Mouse (Mus musculus) myocyte (in vitro differentiated cells): Measurements from ENCODE around the gene Bcl6b. TPM values are rescaled to one million over a fixed set of nuclear protein-coding genes. Genes with fewer than 3 reads are reported as not detected.

Experiments
- H3K27me3 ChIP-seq: one replicate; pipeline ENCODE4 v1.6.1; 2011; ENCODE audit not compliant: control insufficient read depth, insufficient read depth, insufficient read length
- H3K36me3 ChIP-seq: one replicate; pipeline ENCODE4 v1.6.1; 2011; ENCODE audit not compliant: control insufficient read depth, insufficient read depth
- H3K4me2 ChIP-seq: one replicate; pipeline ENCODE4 v1.6.1; 2011; ENCODE audit warnings: low read depth, control low read depth
- H3K4me3 ChIP-seq: one replicate; pipeline ENCODE4 v1.5.1; 2011; ENCODE audit warnings: mild to moderate bottlenecking, control low read depth, moderate library complexity
- H3K79me2 ChIP-seq: one replicate; pipeline ENCODE4 v1.6.1; 2011; ENCODE audit not compliant: control insufficient read depth, insufficient read depth
- H3ac ChIP-seq: one replicate; pipeline ENCODE4 v1.6.1; 2011; ENCODE audit not compliant: control insufficient read depth, insufficient read length
- CEBPB ChIP-seq: IDR thresholded peaks from 2 replicates; pipeline ENCODE4 v1.6.1; 2011; ENCODE audit warnings: mild to moderate bottlenecking, moderate library complexity; ENCODE audit not compliant: poor library complexity, insufficient read depth, severe bottlenecking
- E2F4 ChIP-seq: IDR thresholded peaks from one replicate; pipeline ENCODE4 v1.6.1; 2011; ENCODE audit warnings: mild to moderate bottlenecking, control low read depth, moderate library complexity; ENCODE audit not compliant: insufficient read depth
- MAX ChIP-seq: IDR thresholded peaks from one replicate; pipeline ENCODE4 v1.6.1; 2011; ENCODE audit warnings: low read depth, mild to moderate bottlenecking, control low read depth
- MYOD1 ChIP-seq, 3 experiments: IDR thresholded peaks; one replicate each; pipeline ENCODE4 v1.6.1; 2011; ENCODE audit warnings: control low read depth in 2 of 3, low read depth in 2 of 3, mild to moderate bottlenecking in 2 of 3, moderate library complexity in 1 of 3; ENCODE audit not compliant: insufficient read length in 2 of 3, control insufficient read depth in 1 of 3
- MYOG ChIP-seq, 3 experiments: IDR thresholded peaks; one replicate each; pipeline ENCODE4 v1.6.1; 2011; ENCODE audit warnings: control low read depth in 2 of 3, low read depth in 2 of 3, mild to moderate bottlenecking in 2 of 3; ENCODE audit not compliant: insufficient read length in 2 of 3, control insufficient read depth in 1 of 3, insufficient read depth in 1 of 3
- POLR2A ChIP-seq: IDR thresholded peaks from one replicate; pipeline ENCODE4 v1.6.1; 2011; ENCODE audit warnings: low read depth, mild to moderate bottlenecking, control low read depth, moderate library complexity; ENCODE audit not compliant: insufficient read length
- POLR2AphosphoS2 ChIP-seq: IDR thresholded peaks from one replicate; pipeline ENCODE4 v1.6.1; 2011; ENCODE audit warnings: low read depth, control low read depth; ENCODE audit not compliant: insufficient read length
- REST ChIP-seq: IDR thresholded peaks from one replicate; pipeline ENCODE4 v1.6.1; 2011; ENCODE audit warnings: mild to moderate bottlenecking, control low read depth, moderate library complexity; ENCODE audit not compliant: insufficient read depth, insufficient read length
- SRF ChIP-seq: IDR thresholded peaks from one replicate; pipeline ENCODE4 v1.6.1; 2011; ENCODE audit warnings: low read depth; ENCODE audit not compliant: control insufficient read depth, insufficient read length
- TCF12 ChIP-seq: IDR thresholded peaks from one replicate; pipeline ENCODE4 v1.6.1; 2011; ENCODE audit warnings: mild to moderate bottlenecking, control low read depth; ENCODE audit not compliant: poor library complexity, insufficient read depth, severe bottlenecking
- TCF3 ChIP-seq: IDR thresholded peaks from one replicate; pipeline ENCODE4 v1.6.1; 2011; ENCODE audit warnings: low read depth, control low read depth; ENCODE audit not compliant: insufficient read length
- USF1 ChIP-seq: IDR thresholded peaks from one replicate; pipeline ENCODE4 v1.6.1; 2011; ENCODE audit warnings: low read depth, mild to moderate bottlenecking, control low read depth, moderate library complexity
- polyA plus RNA-seq: library from polyadenylated mRNA; unstranded; fragments of >200 nt; fragmentation: generic; extraction: Trizol; gene quantifications from one replicate; pipeline ENCODE4 v1.2.1, GENCODE M21; 2012; ENCODE audit warnings: missing spikeins

Bcl6b gene
- polyA plus RNA-seq, 1 experiment, result 2.8 TPM

- peak overlapping the region; percentile 31 for H3K4me3 ChIP-seq
- no peak for TF ChIP-seq E2F4
- no peak overlapping the region for H3ac ChIP-seq
- no peaks in the 10 kb centered on the region for H3K36me3 ChIP-seq
- peak overlapping the region; percentile 69 for H3K4me2 ChIP-seq
- H3K27me3 ChIP-seq, result no peaks in the 10 kb centered on the region
- H3K79me2 ChIP-seq, result peaks cover 8% of the 10 kb centered on the region
Measured at GRCm38 (mm10) chr11:70227661-70228245, 1.8 kb downstream of the Bcl6b start.

- peak overlapping the region; percentile 69 for H3K4me2 ChIP-seq
- H3ac ChIP-seq, result no peak overlapping the region
- H3K4me3 ChIP-seq, result no peak overlapping the region
- no peak for TF ChIP-seq TCF12
- TF ChIP-seq CEBPB, result no peak
- no peak for TF ChIP-seq E2F4
- no peak for TF ChIP-seq REST
- no peak for TF ChIP-seq MYOG (IDR thresholded peaks at IDR 0.05; ENCODE audit: control insufficient read depth in 1 of 3, insufficient read depth in 1 of 3, insufficient read length in 2 of 3, low read depth in 2 of 3)
- TF ChIP-seq SRF, result no peak
- TF ChIP-seq POLR2A, result no peak
- TF ChIP-seq POLR2AphosphoS2, result no peak
- no peak for TF ChIP-seq MYOD1 (IDR thresholded peaks at IDR 0.05; ENCODE audit: control insufficient read depth in 1 of 3, insufficient read length in 2 of 3, low read depth in 2 of 3)
- no peak for TF ChIP-seq MAX
- TF ChIP-seq TCF3, result no peak
- TF ChIP-seq USF1, result no peak
- no peaks in the 10 kb centered on the region for H3K27me3 ChIP-seq
- H3K36me3 ChIP-seq, result no peaks in the 10 kb centered on the region
- H3K79me2 ChIP-seq, result peaks cover 8% of the 10 kb centered on the region
Measured at GRCm38 (mm10) chr11:70227126-70227525, 2.5 kb downstream of the Bcl6b start.

GRCm38 (mm10) chr11:70226602-70226890, 3.1 kb downstream of the Bcl6b start:
- Histone ChIP-seq H3K79me2 (peaks cover 8% of the 10 kb centered on the region), H3ac (no peak overlapping the region), H3K4me2 (no peak overlapping the region), H3K27me3 (no peaks in the 10 kb centered on the region), H3K36me3 (no peaks in the 10 kb centered on the region), H3K4me3 (no peak overlapping the region)
- no peak for TF ChIP-seq REST

- Histone ChIP-seq H3K36me3 (no peaks in the 10 kb centered on the region), H3K4me3 (no peak overlapping the region), H3ac (no peak overlapping the region), H3K79me2 (peaks cover 8% of the 10 kb centered on the region), H3K4me2 (no peak overlapping the region), H3K27me3 (no peaks in the 10 kb centered on the region)
- TF ChIP-seq TCF3, result no peak
- no peak for TF ChIP-seq MAX
- TF ChIP-seq SRF, result no peak
- TF ChIP-seq REST, result no peak
- no peak for TF ChIP-seq TCF12
- no peak for TF ChIP-seq MYOD1 (IDR thresholded peaks at IDR 0.05; ENCODE audit: control insufficient read depth in 1 of 3, insufficient read length in 2 of 3, low read depth in 2 of 3)
Measured at GRCm38 (mm10) chr11:70225798-70226601, 3.6 kb downstream of the Bcl6b start.

- H3K4me3 ChIP-seq, result no peak overlapping the region
- peaks cover 7% of the 10 kb centered on the region for H3K79me2 ChIP-seq
- H3K36me3 ChIP-seq, result no peaks in the 10 kb centered on the region
- H3K4me2 ChIP-seq, result no peak overlapping the region
- TF ChIP-seq E2F4 (no peak), MYOD1 (IDR thresholded peaks at IDR 0.05; ENCODE audit: control insufficient read depth in 1 of 3, insufficient read length in 2 of 3, low read depth in 2 of 3) (no peak), TCF12 (no peak), TCF3 (no peak), POLR2A (no peak), MYOG (IDR thresholded peaks at IDR 0.05; ENCODE audit: control insufficient read depth in 1 of 3, insufficient read depth in 1 of 3, insufficient read length in 2 of 3, low read depth in 2 of 3) (no peak), MAX (no peak), USF1 (no peak), SRF (no peak), CEBPB (no peak), POLR2AphosphoS2 (no peak), REST (no peak)
- no peak overlapping the region for H3ac ChIP-seq
- no peaks in the 10 kb centered on the region for H3K27me3 ChIP-seq
Measured at GRCm38 (mm10) chr11:70223724-70224123, 5.9 kb downstream of the Bcl6b start.
